Mouse (Mus musculus) lung, postnatal 0 days (tissue): ENCODE data around the gene Sulf2. TPM values are rescaled to one million over a fixed set of nuclear protein-coding genes. Genes with fewer than 3 reads are reported as not detected.

Experiments used
- ATAC-seq: fragments of 200-750 bp; cut with Nextera tagmentation; 2 replicates; pipeline ENCODE4 v1.8.0; 2017; ENCODE audit warnings: moderate library complexity
- DNase-seq: peaks from one replicate; pipeline ENCODE4 v3.0.0-alpha.2; 2016; ENCODE audit warnings: low spot score
- H3K27ac ChIP-seq: fragments of 300-500 bp; sonication (generic); 2 replicates; pipeline ENCODE4 v1.5.1; 2014; ENCODE audit warnings: antibody characterized with exemption, mild to moderate bottlenecking, low read length, mixed read lengths
- H3K27me3 ChIP-seq: fragments of 300-500 bp; sonication (generic); replicated peaks from 2 replicates; pipeline ENCODE4 v1.6.1; 2014; ENCODE audit warnings: low read length, mixed read lengths; ENCODE audit not compliant: insufficient read depth
- H3K36me3 ChIP-seq: fragments of 300-500 bp; sonication (generic); 2 replicates; pipeline ENCODE4 v1.6.1; 2014; ENCODE audit warnings: low read length, mixed read lengths; ENCODE audit not compliant: insufficient read depth
- H3K4me1 ChIP-seq: fragments of 300-500 bp; sonication (generic); 2 replicates; pipeline ENCODE4 v1.6.1; 2014; ENCODE audit warnings: antibody characterized with exemption, low read depth, low read length, mixed read lengths; ENCODE audit not compliant: insufficient read depth
- H3K4me2 ChIP-seq: fragments of 300-500 bp; sonication (generic); replicated peaks from 2 replicates; pipeline ENCODE4 v1.6.1; 2014; ENCODE audit warnings: low read depth, mild to moderate bottlenecking, low read length, moderate library complexity, mixed read lengths
- H3K4me3 ChIP-seq: fragments of 300-500 bp; sonication (generic); 2 replicates; pipeline ENCODE4 v1.5.1; 2014; ENCODE audit warnings: low read depth, low read length
- H3K9ac ChIP-seq: fragments of 300-500 bp; sonication (generic); replicated peaks from 2 replicates; pipeline ENCODE4 v1.6.1; 2014; ENCODE audit warnings: low read depth, mild to moderate bottlenecking
- H3K9me3 ChIP-seq: fragments of 300-500 bp; sonication (generic); 2 replicates; pipeline ENCODE4 v1.6.1; 2016; ENCODE audit warnings: low read length, mixed read lengths
- CTCF ChIP-seq: IDR thresholded peaks from 2 replicates; pipeline ENCODE4 v1.5.1; 2016; ENCODE audit warnings: antibody characterized with exemption, mild to moderate bottlenecking
- EP300 ChIP-seq: IDR thresholded peaks from 2 replicates; pipeline ENCODE4 v1.6.1; 2016; ENCODE audit warnings: antibody characterized with exemption, mild to moderate bottlenecking, control low read depth
- WGBS: fragments of 180-500 bp; shearing (Covaris S2); extraction: QIAGEN DNeasy Blood & Tissue Kit; methylation state at CpG from one replicate; pipeline ENCODE4 v1.1.7; 2014; 5-methylcytosine and 5-hydroxymethylcytosine counted together
- polyA plus RNA-seq: library from polyadenylated mRNA; unstranded; fragments of >200 nt; fragmentation: Nextera tagmentation; extraction: Ambion mirVana; gene quantifications from 2 replicates; pipeline ENCODE4 v1.2.1, GENCODE M21; 2015

The Sulf2 gene
- polyA plus RNA-seq, 1 experiment from 2014 or later, result 13.6 TPM

DNA sequence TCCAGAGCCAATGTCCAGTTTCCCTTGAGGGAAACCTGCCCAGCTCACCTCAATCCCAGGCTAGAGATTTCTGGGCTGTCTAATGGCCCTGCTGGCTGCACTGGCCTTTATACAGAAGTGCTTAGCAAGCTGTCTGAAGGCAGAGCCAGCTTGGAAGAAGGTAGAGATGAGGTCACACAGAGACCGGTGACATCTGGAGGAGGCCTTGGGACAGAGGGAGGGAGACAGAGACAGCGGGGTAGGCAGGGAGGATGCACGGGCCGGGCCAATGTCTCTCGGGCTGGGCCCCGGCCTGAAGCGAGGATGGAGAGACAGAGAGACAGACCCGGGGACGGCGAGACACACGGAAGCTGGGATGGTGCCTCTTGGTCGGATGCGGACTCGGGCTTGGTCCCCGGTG is 27.4 kb downstream of the Sulf2 start:
- no peak overlapping the region for H3K27ac ChIP-seq
- no peaks in the 10 kb centered on the region for H3K27me3 ChIP-seq
- H3K9me3 ChIP-seq, result no peaks in the 10 kb centered on the region
- H3K4me1 ChIP-seq, result no peaks in the 10 kb centered on the region; the same call in 1 of the 2 replicates
- no peak overlapping the region for H3K9ac ChIP-seq
- H3K4me3 ChIP-seq, result no peak overlapping the region
- TF ChIP-seq CTCF (no peak), EP300 (no peak)
- no peak overlapping the region for H3K4me2 ChIP-seq
- WGBS, result 90% methylated on average over 15 of the region's 15 CpGs
- ATAC-seq (no peak), DNase-seq (no peak)
- no peaks in the 10 kb centered on the region for H3K36me3 ChIP-seq

DNA sequence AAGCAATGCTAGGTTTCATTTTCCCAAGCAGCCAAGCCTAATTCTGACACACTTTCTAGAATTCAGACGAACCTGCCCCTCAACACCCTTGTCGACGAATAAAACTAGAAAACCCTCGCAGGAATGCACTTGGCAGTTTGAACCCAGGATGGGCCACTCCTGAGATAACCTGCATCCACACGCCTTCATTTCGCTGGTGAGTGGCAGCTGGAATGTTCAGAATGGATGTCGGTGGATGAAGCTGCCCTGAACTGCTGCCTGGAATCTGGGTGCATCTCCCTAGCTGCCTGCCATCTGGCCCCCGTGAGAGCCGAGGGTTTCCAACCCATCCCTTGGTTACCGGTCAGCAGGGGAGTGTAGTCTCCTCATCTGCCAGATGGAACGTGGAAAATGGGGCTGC is 29.1 kb downstream of the Sulf2 start:
- H3K4me3 ChIP-seq, result no peak overlapping the region
- no peak overlapping the region for H3K9ac ChIP-seq
- H3K4me1 ChIP-seq, result no peaks in the 10 kb centered on the region; the same call in 1 of the 2 replicates
- no peak overlapping the region for H3K27ac ChIP-seq
- WGBS, result 58% methylated on average over 11 of the region's 11 CpGs
- DNase-seq (no peak), ATAC-seq (peak; percentile 53)
- no peak overlapping the region for H3K4me2 ChIP-seq
- no peaks in the 10 kb centered on the region for H3K27me3 ChIP-seq
- peak; percentile 25; the same call in 1 of the 2 replicates for TF ChIP-seq EP300
- no peak for TF ChIP-seq CTCF
- H3K9me3 ChIP-seq, result no peaks in the 10 kb centered on the region
- no peaks in the 10 kb centered on the region for H3K36me3 ChIP-seq

DNA sequence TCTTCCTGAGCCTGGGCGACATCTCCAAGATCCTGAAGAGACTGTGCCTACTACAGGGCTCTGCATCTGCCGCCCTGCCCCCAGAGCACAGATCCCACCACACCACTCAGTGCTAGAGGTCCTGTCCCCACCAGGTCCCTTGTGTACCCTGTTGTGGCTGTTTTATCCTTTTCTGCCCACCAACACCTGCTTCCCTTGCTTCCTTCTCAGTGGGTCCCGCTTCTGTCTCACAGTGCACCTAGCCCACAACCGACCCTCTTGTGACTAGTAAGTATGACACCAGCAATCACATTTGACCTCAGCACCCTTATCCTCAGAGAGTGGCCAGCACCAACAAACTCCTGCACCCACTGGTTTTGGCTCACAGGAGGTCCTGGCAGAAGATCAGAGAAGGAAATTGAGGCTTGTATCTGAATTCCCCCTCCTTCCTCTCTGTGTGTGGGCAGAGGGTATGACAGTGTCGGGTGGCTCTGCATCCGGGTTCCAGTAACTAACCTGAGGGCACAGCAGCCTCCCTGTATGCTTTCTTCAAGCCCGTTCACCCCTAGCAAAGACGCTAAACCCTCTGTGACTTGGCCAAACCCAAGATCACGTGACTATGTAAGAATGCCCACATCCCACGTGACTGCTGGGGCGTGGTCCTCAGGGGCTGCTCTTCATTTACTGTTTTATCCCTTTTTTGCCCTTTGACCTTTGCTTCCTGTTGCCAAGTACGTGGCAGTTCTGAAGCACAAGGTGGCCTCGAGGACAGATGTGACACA is 29.8 kb downstream of the Sulf2 start:
- H3K4me3 ChIP-seq, result no peak overlapping the region
- 59% methylated on average over 13 of the region's 13 CpGs for WGBS
- DNase-seq (no peak), ATAC-seq (no peak)
- no peak overlapping the region for H3K9ac ChIP-seq
- H3K4me2 ChIP-seq, result no peak overlapping the region
- no peak for TF ChIP-seq EP300
- TF ChIP-seq CTCF, result no peak
- H3K36me3 ChIP-seq, result no peaks in the 10 kb centered on the region
- H3K27ac ChIP-seq, result no peak overlapping the region
- H3K4me1 ChIP-seq, result no peaks in the 10 kb centered on the region; the same call in 1 of the 2 replicates
- H3K9me3 ChIP-seq, result no peaks in the 10 kb centered on the region
- no peaks in the 10 kb centered on the region for H3K27me3 ChIP-seq

DNA sequence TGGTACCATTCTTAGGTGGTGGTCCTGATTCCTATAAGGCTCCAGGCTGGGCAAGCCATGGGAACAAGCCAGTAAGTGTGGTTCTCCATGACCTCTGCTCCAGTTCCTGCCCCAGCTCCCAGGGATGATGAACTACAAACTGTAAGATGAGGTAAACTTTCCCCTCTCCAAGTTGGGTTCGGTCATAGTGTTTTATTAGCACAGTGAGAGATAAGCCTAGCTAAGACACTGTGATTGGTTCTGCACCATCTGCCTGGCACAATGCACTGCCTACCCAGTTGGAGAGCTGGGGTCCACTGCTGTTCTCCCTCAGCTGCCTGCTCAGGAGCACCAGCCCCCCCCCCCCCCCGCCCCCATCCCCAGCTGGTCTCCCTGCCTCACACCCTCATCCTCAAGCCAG is 30.4 kb downstream of the Sulf2 start:
- Histone ChIP-seq H3K36me3 (no peaks in the 10 kb centered on the region), H3K9ac (no peak overlapping the region), H3K4me3 (no peak overlapping the region), H3K27ac (no peak overlapping the region), H3K27me3 (no peaks in the 10 kb centered on the region), H3K4me1 (no peaks in the 10 kb centered on the region; the same call in 1 of the 2 replicates), H3K4me2 (no peak overlapping the region), H3K9me3 (no peaks in the 10 kb centered on the region)
- DNase-seq, result no peak
- no peak for ATAC-seq
- 62% methylated on average over 1 of the region's 2 CpGs for WGBS
- TF ChIP-seq EP300, result no peak
- TF ChIP-seq CTCF, result no peak

DNA sequence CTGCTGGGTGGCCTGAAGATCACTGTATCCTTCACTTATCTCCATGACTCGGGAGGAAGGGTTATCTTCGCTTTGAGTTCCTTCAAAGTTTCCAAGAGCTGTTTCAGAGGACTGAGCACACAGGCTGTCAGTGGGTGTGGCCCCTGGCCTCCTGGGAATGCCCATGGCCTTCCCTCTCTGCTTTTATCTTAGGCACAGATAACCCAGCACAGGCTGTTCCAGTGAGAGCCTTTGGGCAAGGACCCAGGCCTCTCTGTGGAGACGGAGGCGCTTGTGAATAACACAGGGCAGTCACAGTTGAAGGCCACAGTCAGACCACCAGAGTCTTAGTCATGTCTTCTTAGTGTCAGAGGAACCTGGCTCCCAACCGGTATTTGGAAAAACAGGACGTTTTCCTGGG is 32.7 kb downstream of the Sulf2 start:
- ATAC-seq (peak; percentile 25; the same call in 1 of the 2 replicates), DNase-seq (no peak)
- Histone ChIP-seq H3K4me3 (no peak overlapping the region), H3K4me2 (no peak overlapping the region), H3K9me3 (no peaks in the 10 kb centered on the region), H3K9ac (no peak overlapping the region), H3K27me3 (no peaks in the 10 kb centered on the region), H3K36me3 (no peaks in the 10 kb centered on the region), H3K4me1 (no peaks in the 10 kb centered on the region; the same call in 1 of the 2 replicates), H3K27ac (no peak overlapping the region)
- TF ChIP-seq EP300 (no peak), CTCF (no peak)
- 56% methylated on average over 6 of the region's 6 CpGs for WGBS

DNA sequence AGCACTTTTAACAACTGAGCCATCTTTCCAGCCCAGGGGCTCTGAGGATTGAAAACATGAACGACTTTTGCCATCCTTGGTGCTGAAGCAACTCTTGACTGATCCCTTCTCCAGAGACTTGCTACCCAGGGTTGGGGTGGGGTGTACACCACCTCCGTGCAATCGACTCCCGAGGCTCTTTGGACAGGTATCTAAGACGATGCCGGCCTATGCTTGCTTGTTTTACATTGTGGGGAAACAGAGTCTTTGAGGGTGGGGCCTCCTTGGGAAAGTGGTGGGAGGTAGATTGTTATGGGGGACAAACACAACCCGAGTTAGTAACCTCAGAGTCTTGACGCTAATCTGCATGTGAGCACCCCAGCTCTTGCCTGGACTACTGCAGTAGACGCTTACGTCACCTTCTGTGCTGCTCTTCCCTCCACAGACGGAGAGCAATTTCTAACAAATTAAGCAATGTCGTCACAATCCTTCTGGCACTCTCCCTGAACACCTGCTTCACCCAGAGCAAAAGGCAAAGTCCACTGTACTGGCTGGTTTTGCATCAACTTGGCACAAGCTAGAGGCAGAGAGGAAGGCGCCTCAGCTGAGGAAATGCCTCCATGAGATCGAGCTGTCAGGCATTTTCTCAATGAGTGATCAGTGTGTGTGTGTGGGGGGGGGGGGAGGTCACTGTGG is 33.6 kb downstream of the Sulf2 start:
- whole genome bisulfite sequencing, result 64% methylated on average over 14 of the region's 14 CpGs
- DNase-seq, result no peak
- no peak overlapping the region for H3K9ac ChIP-seq
- H3K4me1 ChIP-seq, result no peaks in the 10 kb centered on the region; the same call in 1 of the 2 replicates
- no peaks in the 10 kb centered on the region for H3K36me3 ChIP-seq
- H3K27me3 ChIP-seq, result no peaks in the 10 kb centered on the region
- H3K27ac ChIP-seq, result no peak overlapping the region
- H3K9me3 ChIP-seq, result no peaks in the 10 kb centered on the region
- no peak overlapping the region for H3K4me2 ChIP-seq
- no peak overlapping the region for H3K4me3 ChIP-seq
- no peak for TF ChIP-seq CTCF
- TF ChIP-seq EP300, result no peak
- ATAC-seq, result peak; percentile 27; the same call in 1 of the 2 replicates
